ENCODE assay signal across 14 mouse cellular contexts in genomic region chr6:52594752-52595151, GRCm38 (mm10).
"Had no signal": no experiment of that assay in that cellular context is flagged by ENCODE, and none has a peak within 500 bp of the region (broad histone marks: within the 10 kb centered on the region; RNA-seq: fewer than 3 reads in every experiment).

No protein-coding gene starts in this region.

- DNase-seq: kidney, adult 9 months; kidney, postnatal 36 days; left cerebral cortex, postnatal 4 days; lung, adult 18-20 months; lung, postnatal 10 days; lung, postnatal 4 days; midbrain, embryonic 14.5 days; right cerebral cortex, postnatal 14 days; thymus, postnatal 4 days had no signal

- H3K4me2 ChIP-seq: limb, embryonic 13.5 days; neural tube, embryonic 13.5 days had no signal

- H3K36me3 ChIP-seq: limb, embryonic 13.5 days; midbrain, embryonic 10.5 days; neural tube, embryonic 13.5 days had no signal

- H3K27ac ChIP-seq: kidney, postnatal 0 days; limb, embryonic 13.5 days; liver, embryonic 14.5 days; midbrain, embryonic 10.5 days; neural tube, embryonic 13.5 days had no signal

- H3K4me1 ChIP-seq: neural tube, embryonic 13.5 days had no signal

- H3K27me3 ChIP-seq: limb, embryonic 13.5 days; neural tube, embryonic 13.5 days had no signal

- H3K9ac ChIP-seq: limb, embryonic 13.5 days; liver, embryonic 14.5 days; neural tube, embryonic 13.5 days had no signal

- H3K9me3 ChIP-seq: limb, embryonic 13.5 days; midbrain, embryonic 10.5 days; neural tube, embryonic 13.5 days had no signal

- H3K4me3 ChIP-seq: limb, embryonic 13.5 days; midbrain, embryonic 10.5 days; neural tube, embryonic 13.5 days had no signal
